Mouse (Mus musculus): Measurements from ENCODE around the gene Gtpbp4. TPM values are rescaled to one million over a fixed set of nuclear protein-coding genes. Genes with fewer than 3 reads are reported as not detected.

Gtpbp4 gene
- total RNA-seq, 2 experiments from 2014 or later: 38.6 to 41.5 TPM

Small RNA genes lying within 50 kb of the gene (microRNA-seq; reads per million reads assigned to microRNA genes)
- gene Gm22750: 0 reads per million in 2 experiments

Other genes starting within 250 kb of the Gtpbp4 start
- 10 to 100 TPM; 25.6 to 34.8 TPM for gene Wdr37, start 124.2 kb downstream of the Gtpbp4 start, total RNA-seq (2021)
- gene Idi1, start 110.6 kb downstream of the Gtpbp4 start, total RNA-seq (2021): 1 to 10 TPM; 4.7 to 9.1 TPM
- gene Gm9745, start 47.9 kb downstream of the Gtpbp4 start, total RNA-seq (2021): not detected
- gene Idi2, start 43.2 kb downstream of the Gtpbp4 start, total RNA-seq (2021): not detected
- gene Larp4b, start 97.8 kb upstream of the Gtpbp4 start, total RNA-seq (2021): 10 to 100 TPM; 58.9 to 63.9 TPM

Measured in gastrocnemius, postnatal 14 days (tissue).